Mouse (Mus musculus) lung, adult 2 months (tissue): ENCODE measurements at regions not wholly inside any gene's neighbourhood (a gene's known extent, or its start where the extent isn't known, plus 50 kb on each side); places are given as distances from the start of the nearest gene placed in this dataset.

Experiments used
- DNase-seq: peaks from one replicate; pipeline ENCODE4 v3.0.0; 2022
- H3K4me1 ChIP-seq: fragments of 200-500 bp; 2 replicates; pipeline ENCODE4 v1.6.1; 2011; ENCODE audit warnings: low read length; ENCODE audit not compliant: control insufficient read depth, insufficient read depth
- H3K4me3 ChIP-seq: fragments of 200-500 bp; replicated peaks from 2 replicates; pipeline ENCODE3; 2011; ENCODE audit warnings: low read depth, mild to moderate bottlenecking, control low read depth, low read length; ENCODE audit errors: extremely low read depth
- CTCF ChIP-seq: fragments of 200-500 bp; IDR thresholded peaks from 2 replicates; pipeline ENCODE4 v1.5.1; 2011; ENCODE audit warnings: mild to moderate bottlenecking, low read length, control low read depth; ENCODE audit not compliant: insufficient read depth
- POLR2A ChIP-seq: fragments of 200-500 bp; IDR thresholded peaks from 2 replicates; pipeline ENCODE4 v1.6.1; 2011; ENCODE audit warnings: low read depth, mild to moderate bottlenecking, control low read depth, low read length, borderline replicate concordance; ENCODE audit errors: extremely low read depth
- WGBS: fragments of 180-500 bp; shearing (Covaris S2); methylation state at CpG from one replicate; pipeline ENCODE4 v1.1.7; 2018; 5-methylcytosine and 5-hydroxymethylcytosine counted together

DNA sequence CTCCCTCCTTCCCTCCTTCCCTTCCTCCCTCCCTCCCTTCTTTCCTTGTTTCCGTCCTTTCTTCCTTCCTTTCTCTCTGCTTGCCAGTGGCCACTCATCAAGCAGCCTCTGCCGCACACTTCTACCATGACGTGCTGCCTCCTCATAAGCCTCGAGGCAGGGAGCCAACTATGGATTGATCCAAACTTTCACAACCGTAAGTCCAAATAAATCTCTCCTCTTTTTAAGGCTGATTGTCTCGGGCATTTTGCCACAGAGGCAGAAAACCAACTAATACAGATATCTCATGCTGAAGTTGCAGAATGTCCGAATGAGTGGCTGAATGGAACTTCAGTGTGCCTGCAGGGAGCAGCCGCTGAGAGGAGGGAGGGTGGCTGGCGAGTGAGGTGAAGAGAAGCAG lies 251.7 kb downstream of the Plpp3 start:
- DNase-seq: no peak
- Histone ChIP-seq H3K4me3 (no peak overlapping the region), H3K4me1 (no peaks in the 10 kb centered on the region)
- 77% methylated on average over 9 of the region's 9 CpGs for WGBS
- no peak for TF ChIP-seq POLR2A
- no peak for TF ChIP-seq CTCF

DNA sequence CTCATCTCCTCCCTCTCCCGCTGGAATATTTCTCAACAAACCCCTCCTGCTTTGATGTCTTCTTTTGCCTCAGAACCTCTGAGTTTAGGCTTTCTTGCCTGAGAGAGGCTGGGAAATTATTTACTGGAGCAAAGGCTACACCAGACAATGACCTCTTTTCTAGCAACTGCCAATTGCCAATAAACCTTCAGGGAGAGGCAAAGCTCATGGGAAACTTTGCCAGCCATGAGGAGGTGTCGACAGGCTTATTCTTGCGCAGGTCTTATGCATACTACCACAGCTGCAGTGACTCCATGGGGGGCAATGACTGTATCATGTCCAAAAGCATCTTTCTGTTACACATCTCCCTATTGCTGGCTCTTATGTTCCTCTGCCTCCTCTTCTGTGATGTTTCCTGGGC lies 260.0 kb downstream of the Plpp3 start:
- Histone ChIP-seq H3K4me3 (no peak overlapping the region), H3K4me1 (no peaks in the 10 kb centered on the region)
- no peak for TF ChIP-seq POLR2A
- no peak for TF ChIP-seq CTCF
- DNase-seq: no peak
- whole genome bisulfite sequencing: 82% methylated on average over 3 of the region's 3 CpGs

DNA sequence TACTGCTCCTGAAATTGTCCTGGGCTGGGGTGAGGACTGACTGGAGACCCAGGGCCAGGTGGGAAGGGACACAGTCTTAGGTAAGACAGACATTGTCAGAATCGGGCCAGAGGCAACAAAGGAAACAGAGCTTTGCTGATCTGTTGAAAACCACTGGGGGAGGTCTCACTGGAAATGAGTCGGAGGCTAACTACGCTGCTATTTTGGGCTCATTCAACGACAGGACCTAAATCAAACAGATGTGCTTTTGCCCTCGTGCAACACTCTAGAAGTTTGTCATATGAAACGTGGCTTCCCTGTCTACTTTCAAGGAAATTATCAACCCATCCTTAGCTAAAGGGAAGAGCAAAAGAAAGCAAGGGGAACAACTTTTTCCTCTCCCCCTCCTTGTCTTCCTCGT lies 265.3 kb downstream of the Plpp3 start:
- DNase-seq: no peak
- 37% methylated on average over 7 of the region's 7 CpGs for WGBS

DNA sequence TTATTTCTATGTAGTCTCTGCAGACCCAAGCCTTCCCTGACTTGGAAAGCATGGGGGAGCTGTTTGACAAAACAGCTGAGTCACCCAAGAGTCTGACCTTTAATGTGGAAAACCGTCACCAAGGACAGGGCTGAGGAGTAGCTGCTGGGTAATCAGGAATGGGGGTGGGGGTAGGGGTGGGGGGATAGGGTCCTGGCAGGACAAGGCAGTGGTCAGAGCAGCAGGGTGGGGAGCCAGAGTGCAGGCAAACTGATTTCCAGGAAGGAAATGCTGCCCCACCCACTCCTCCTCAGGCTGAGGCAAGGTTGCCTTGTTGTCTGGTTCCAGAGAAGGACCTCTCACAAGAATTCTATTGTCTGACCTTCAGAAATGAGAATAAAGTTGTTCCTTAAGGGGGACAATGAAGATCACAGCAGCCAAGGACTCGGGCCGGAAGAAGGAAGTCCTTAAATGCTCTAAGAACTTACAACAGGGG lies 266.6 kb downstream of the Plpp3 start:
- 37% methylated on average over 3 of the region's 3 CpGs for WGBS
- Histone ChIP-seq H3K4me1 (no peaks in the 10 kb centered on the region), H3K4me3 (no peak overlapping the region)
- no peak for DNase-seq
- no peak for TF ChIP-seq POLR2A
- TF ChIP-seq CTCF: no peak

More for the DNA sequence above, 265.3 kb downstream of the Plpp3 start:
- H3K4me1 ChIP-seq: no peaks in the 10 kb centered on the region
- no peak overlapping the region for H3K4me3 ChIP-seq
- TF ChIP-seq CTCF (no peak), POLR2A (no peak)

DNA sequence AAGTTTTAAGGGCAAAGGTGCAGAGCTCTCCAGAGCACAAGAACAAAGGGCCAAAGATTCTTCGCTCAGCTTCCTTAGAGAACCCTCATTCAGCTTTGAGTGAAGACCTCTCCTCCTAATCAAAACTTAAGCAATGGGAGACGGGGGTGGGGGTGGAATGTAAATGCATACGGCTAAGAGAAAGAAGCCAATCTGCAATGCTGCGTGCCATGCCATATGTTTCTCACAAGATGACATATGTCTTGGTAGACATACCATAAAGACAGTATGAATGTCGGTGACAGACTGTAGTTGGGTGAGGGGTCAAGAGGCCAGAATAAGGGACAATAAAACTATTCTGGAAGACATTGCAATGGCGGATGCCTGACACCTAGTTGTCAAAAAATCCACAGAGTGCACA lies 267.9 kb downstream of the Plpp3 start:
- H3K4me3 ChIP-seq: no peak overlapping the region
- H3K4me1 ChIP-seq: no peaks in the 10 kb centered on the region
- WGBS: 81% methylated on average over 6 of the region's 6 CpGs
- no peak for DNase-seq
- TF ChIP-seq CTCF (no peak), POLR2A (no peak)

DNA sequence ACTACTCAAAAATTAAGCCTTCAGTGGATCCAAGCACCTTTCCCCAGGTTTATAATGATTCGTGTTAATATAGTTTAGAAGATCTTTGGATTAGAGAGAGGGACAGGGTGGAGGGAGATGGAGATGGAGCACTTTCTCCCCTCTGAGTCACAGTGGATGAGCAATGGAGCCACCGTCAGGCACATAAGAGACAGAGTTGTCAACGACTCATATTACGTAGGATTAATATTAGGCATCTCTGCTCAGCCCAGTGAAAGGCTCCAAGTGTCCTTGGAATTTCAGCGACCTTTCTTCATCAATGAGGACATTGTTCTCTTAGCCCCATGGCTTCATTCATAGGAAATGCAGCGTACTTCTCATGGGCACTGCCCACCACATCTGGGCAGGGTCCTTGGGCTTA lies 270.4 kb downstream of the Plpp3 start:
- WGBS: 82% methylated on average over 6 of the region's 6 CpGs
- TF ChIP-seq POLR2A (no peak), CTCF (no peak)
- no peaks in the 10 kb centered on the region for H3K4me1 ChIP-seq
- no peak overlapping the region for H3K4me3 ChIP-seq
- DNase-seq: no peak

DNA sequence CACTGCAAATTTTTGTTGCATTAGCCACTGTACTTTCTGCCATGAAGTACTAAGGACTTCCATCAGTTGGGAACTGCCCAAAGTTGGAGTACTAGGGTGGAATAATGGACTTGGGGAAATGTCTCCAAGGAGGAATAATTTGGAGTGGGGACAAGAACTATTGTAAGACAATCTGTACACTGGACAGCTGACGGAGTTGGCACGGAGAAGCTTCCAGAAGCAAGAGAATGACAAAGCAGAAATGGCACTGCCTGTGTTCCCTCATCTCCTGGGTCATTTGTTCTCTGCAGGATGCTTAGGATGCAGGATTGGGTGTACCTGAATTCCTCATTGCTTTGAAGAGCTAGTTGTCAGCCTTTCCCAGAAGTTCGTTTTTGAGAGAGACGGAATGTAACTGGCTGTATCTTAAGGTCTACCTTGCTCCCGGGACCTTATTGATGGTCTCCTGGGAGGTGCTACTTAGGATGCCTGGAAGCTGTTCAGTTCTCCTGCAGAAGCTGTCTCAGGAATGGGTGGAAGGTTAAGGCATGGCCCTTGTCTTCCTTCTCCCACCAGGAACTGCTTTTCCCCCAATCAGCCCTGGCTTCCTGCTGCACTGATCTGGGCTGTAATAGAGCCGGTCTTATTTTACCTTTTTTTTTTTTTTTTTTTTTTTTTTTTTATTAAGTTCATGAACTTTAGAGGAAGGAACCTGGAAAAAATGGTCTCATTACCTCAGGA lies 272.4 kb downstream of the Plpp3 start:
- Histone ChIP-seq H3K4me1 (no peaks in the 10 kb centered on the region), H3K4me3 (no peak overlapping the region)
- 82% methylated on average over 6 of the region's 6 CpGs for WGBS
- TF ChIP-seq CTCF (no peak), POLR2A (no peak)
- no peak for DNase-seq

DNA sequence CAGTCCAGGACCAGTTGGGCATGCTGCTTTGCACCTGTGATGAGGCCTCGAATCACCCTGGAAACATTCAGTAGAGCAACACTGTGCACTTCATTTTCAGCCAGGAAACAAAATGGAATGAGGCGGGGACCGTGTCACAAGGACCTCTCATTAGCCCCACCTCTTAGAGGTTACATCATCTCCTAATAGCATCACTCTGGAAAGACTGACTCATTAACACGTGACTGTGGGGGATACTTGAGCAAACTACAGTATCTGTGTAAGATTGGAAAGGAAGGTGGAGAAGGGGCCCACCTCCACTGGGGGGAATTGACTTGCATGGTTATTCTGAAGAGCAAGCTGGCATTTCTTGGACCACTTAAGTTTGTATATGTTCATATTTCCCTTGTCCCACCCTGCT lies 275.3 kb downstream of the Plpp3 start:
- WGBS: 63% methylated on average over 4 of the region's 4 CpGs
- no peak for TF ChIP-seq CTCF
- DNase-seq: no peak

DNA sequence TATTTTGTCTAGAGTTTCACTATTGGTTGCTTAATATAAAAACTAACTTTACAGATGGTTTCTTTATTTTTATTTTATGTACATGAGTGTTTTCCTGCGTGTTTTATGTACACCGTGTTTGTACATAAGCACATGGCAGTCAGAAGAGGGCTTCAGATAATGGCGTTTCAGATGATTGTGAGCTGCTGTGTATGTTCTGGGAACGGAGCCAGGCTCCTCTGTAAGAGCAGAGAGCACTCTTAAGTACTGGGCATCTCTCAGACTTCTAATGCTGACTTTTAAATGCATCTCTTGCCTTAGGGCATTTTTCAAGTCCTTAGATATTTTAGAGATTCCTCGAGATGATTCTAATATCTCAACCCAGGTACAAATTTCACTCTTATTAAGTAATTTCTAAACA lies 280.0 kb downstream of the Plpp3 start:
- WGBS: 64% methylated on average over 5 of the region's 5 CpGs
- TF ChIP-seq CTCF: no peak
- TF ChIP-seq POLR2A: no peak
- Histone ChIP-seq H3K4me1 (no peaks in the 10 kb centered on the region), H3K4me3 (no peak overlapping the region)
- DNase-seq: no peak

More for the DNA sequence above, 275.3 kb downstream of the Plpp3 start:
- Histone ChIP-seq H3K4me1 (no peaks in the 10 kb centered on the region), H3K4me3 (no peak overlapping the region)

DNA sequence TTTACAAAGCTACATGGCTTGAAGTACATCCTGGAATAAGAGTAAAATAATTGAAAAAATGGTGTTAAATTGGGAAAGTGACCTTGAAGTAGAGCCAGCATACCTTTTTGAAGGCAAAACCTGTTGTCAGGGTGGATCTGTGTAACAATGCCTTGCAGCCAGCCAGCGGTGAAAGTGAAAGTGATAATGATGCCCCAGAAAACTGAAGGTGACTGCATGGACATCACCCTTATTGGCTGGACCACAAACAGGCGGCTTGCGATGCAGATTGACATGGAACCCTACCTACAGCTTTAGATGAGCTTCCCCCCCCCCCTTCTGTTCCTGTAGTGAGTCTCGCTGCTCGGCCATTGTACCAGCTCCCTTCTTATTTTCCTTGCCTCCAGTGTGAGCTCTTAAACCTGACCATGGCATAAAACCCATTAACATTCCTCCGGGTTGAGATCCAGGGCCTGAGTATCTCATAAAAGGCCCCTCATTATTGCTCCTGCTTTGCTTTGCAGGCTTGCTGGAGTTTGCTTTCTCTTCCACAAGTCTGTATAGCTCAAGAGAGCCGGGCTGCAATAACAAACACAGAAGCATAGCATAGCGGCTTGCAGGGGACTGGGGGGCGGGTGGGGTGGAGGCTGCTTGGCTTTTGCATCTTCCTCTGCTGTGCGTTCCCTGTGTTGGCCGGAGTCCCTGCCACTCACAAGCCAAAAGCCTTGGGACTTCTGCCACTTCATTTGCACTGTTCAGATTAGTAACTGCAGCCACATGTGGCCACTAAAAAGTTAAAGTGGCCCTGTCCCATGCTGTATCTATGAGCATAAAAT lies 292.1 kb downstream of the Plpp3 start:
- TF ChIP-seq CTCF (no peak), POLR2A (no peak)
- WGBS: 64% methylated on average over 11 of the region's 11 CpGs
- no peak for DNase-seq
- Histone ChIP-seq H3K4me3 (no peak overlapping the region), H3K4me1 (no peaks in the 10 kb centered on the region)
